Mouse (Mus musculus): ENCODE measurements around the gene Rap1b. TPM values are rescaled to one million over a fixed set of nuclear protein-coding genes. Genes with fewer than 3 reads are reported as not detected.

The Rap1b gene
- polyA plus RNA-seq, 1 experiment from 2014 or later, result 159 TPM

DNA sequence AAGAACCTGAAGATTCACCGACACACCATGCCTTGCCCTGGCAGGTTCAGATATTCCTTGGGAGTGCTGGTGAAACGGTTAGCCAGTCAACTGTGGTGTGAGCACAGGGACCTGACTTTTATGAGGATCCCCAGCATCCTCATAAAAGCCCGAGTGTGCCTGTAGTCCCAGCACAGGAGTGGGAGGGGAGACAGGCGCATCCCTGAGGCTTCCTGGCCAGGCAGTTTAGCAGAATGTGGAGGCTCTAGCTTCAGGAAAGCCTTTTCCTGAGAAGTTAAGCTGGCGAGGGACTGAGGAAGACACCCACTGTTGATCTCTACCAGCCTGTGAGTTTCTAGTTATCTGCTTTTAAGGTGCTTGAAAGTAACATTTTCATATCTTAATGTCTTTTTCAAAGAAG is 10.4 kb downstream of the Rap1b start:
- Histone ChIP-seq H3K27ac (no peak overlapping the region), H3K4me3 (no peak overlapping the region), H3K27me3 (no peaks in the 10 kb centered on the region), H3K4me1 (replicated peaks) (0 out of 2 replicates have a peak, but pooled peaks cover 3% of the 10 kb centered on the region), H3K4me2 (no peak overlapping the region), H3K9me3 (no peaks in the 10 kb centered on the region), H3K36me3 (0 out of 2 replicates have a peak, but pooled peaks cover 3% of the 10 kb centered on the region), H3K9ac (no peak overlapping the region)
- 71% methylated on average over 5 of the region's 5 CpGs for WGBS
- ATAC-seq (ENCODE audit: low FRiP score), result no peak

DNA sequence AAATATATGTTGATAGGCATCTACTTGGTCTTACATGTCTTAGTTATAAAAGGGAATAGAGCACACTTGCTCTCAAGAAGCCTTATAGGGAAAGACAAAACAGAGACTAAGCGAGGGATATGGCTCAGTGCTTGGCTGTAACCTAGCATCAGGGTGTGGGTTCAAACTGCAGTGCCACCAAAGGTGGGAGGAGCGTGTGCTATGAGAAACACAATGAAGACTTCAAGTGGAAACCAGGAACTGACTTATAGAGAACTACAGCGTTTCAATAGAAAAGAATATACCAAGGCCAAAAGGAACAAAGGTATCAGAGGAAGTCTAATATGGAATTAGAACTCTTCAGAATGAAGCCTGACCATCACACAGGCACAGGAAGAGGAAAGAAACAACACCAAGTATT is 15.0 kb downstream of the Rap1b start:
- Histone ChIP-seq H3K4me1 (replicated peaks) (peaks cover 12% of the 10 kb centered on the region), H3K27me3 (no peaks in the 10 kb centered on the region), H3K27ac (no peak overlapping the region), H3K9ac (no peak overlapping the region), H3K4me2 (no peak overlapping the region), H3K9me3 (no peaks in the 10 kb centered on the region), H3K36me3 (0 out of 2 replicates have a peak, but pooled peaks cover 3% of the 10 kb centered on the region), H3K4me3 (no peak overlapping the region)
- ATAC-seq (ENCODE audit: low FRiP score), result no peak
- WGBS, result 90% methylated on average over 3 of the region's 3 CpGs

DNA sequence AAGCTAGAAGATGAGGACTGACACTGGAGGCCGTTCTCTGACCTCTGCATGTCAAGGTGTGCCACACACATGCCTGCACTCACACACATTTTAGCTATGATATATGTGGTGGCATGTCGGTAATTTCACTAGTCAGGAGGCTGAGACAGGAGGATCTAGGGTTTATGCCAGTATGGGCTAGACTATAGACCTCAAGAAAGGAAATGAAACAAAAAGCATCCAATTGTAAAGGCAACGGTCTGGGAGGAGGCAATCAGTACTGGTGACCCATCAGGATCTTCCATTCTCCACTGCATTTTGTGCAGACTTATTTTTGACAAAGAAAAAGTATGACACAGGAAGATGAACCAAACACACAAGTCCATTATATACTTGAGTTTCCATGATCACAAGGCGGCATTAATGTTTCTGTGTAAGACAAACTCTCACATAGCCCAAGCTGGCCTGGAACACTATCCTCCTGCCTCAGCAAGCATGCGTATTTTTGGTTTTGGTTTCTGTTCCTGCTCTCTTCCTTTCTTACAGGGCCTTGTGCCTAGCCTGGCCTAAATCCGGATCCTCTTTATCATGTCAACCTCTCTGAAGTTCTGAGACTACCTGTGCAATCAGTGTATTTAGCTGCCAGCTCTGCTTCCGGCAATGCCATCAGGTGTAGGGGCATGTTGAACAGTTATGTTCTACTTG is 16.2 kb downstream of the Rap1b start:
- WGBS, result 96% methylated on average over 7 of the region's 7 CpGs
- Histone ChIP-seq H3K27ac (no peak overlapping the region), H3K9me3 (no peaks in the 10 kb centered on the region), H3K4me2 (no peak overlapping the region), H3K36me3 (0 out of 2 replicates have a peak, but pooled peaks cover 3% of the 10 kb centered on the region), H3K27me3 (no peaks in the 10 kb centered on the region), H3K4me1 (replicated peaks) (peaks cover 19% of the 10 kb centered on the region), H3K9ac (no peak overlapping the region), H3K4me3 (no peak overlapping the region)
- ATAC-seq (ENCODE audit: low FRiP score), result no peak

DNA sequence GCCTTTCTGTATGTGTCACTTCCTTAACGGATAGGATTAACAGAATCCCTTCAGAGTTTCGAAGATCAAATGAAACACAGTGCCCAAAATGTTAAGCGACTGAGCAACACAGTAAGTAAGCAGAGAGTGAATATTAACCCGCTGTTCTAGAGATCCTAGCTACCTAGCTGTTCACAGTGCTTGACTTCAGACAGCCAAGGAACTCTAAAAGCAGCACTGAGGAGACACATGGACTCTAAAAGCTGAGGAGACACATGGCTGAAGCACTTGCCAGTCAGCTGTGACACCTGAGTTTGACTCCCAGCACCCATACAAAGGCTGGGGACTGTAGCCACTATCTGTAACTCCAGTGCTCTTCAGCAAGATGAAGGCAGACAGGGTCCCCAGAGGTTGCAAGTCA is 16.8 kb downstream of the Rap1b start:
- 88% methylated on average over 4 of the region's 4 CpGs for WGBS
- H3K9ac ChIP-seq, result no peak overlapping the region
- no peak overlapping the region for H3K4me3 ChIP-seq
- ATAC-seq (ENCODE audit: low FRiP score), result no peak
- no peaks in the 10 kb centered on the region for H3K27me3 ChIP-seq
- H3K36me3 ChIP-seq, result peaks cover 8% of the 10 kb centered on the region; the same call in 1 of the 2 replicates
- no peak overlapping the region for H3K27ac ChIP-seq
- no peaks in the 10 kb centered on the region for H3K9me3 ChIP-seq
- peaks cover 22% of the 10 kb centered on the region for H3K4me1 ChIP-seq (replicated peaks)
- no peak overlapping the region for H3K4me2 ChIP-seq

DNA sequence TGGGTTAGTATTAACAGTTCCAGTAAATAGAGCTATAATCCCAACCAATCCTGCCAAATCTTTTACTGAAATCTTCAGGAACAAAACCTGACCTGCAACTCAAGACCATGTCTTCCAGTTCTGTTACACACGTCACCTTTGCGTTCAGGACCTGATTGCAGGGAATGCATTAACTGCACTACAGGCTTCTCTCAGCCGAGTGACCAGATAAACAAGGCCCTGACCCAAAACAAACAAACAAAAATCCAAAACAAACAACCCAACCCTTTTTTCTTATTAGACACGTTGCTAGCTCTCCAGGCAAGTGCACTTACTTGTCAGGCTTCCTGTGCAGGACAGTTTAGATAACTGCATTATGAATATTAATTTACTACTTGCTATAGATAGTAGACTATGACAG is 17.3 kb downstream of the Rap1b start:
- ATAC-seq (ENCODE audit: low FRiP score), result no peak
- H3K9ac ChIP-seq, result no peak overlapping the region
- WGBS, result 80% methylated on average over 4 of the region's 4 CpGs
- H3K9me3 ChIP-seq, result no peaks in the 10 kb centered on the region
- H3K27ac ChIP-seq, result no peak overlapping the region
- no peak overlapping the region for H3K4me2 ChIP-seq
- no peaks in the 10 kb centered on the region for H3K27me3 ChIP-seq
- H3K4me3 ChIP-seq, result no peak overlapping the region
- H3K36me3 ChIP-seq, result peaks cover 10% of the 10 kb centered on the region
- H3K4me1 ChIP-seq (replicated peaks), result peaks cover 22% of the 10 kb centered on the region

DNA sequence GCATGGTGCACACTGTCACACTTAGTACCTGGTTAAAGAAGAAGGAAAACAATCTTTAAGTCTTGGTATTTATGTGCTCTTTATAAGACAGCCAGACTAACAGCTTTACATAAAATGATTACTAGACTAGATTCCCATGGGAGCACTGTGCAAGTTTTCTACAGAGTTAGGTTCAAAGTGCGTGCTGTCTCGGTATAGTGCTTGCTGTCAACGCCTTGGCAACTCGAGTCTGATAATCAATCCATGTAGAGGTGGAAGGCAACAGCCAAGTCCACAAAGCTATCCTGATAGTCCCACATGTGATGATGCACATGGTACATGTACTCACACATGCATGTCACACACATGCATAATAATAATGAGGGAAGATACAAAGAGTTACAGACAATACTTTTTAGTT is 21.2 kb downstream of the Rap1b start:
- Histone ChIP-seq H3K27ac (no peak overlapping the region), H3K9ac (no peak overlapping the region), H3K36me3 (peaks cover 41% of the 10 kb centered on the region), H3K4me1 (replicated peaks) (peaks cover 22% of the 10 kb centered on the region), H3K9me3 (no peaks in the 10 kb centered on the region), H3K4me2 (no peak overlapping the region), H3K4me3 (no peak overlapping the region), H3K27me3 (no peaks in the 10 kb centered on the region)
- ATAC-seq (ENCODE audit: low FRiP score), result no peak
- WGBS, result 79% methylated on average over 4 of the region's 4 CpGs

DNA sequence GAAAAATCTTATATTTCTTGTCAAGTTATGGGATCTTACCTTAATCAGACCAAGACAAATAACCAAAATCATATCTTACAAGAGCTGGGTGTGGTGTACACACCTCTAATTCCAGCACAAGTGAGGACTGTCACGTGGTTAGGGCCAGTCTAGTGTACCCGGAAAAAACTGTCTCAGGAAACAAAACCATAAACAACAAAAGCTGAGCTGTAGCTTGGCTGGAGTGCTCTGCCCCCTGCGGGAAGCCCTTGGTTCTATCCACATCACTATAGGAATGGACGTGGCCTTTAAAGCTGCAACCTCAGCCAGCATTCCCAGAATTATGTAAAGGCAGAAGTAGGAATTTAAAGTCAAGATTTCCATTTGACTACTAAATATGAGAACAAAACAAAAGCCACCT is 21.7 kb downstream of the Rap1b start:
- WGBS, result 67% methylated on average over 4 of the region's 4 CpGs
- no peak overlapping the region for H3K4me3 ChIP-seq
- no peaks in the 10 kb centered on the region for H3K27me3 ChIP-seq
- peaks cover 20% of the 10 kb centered on the region for H3K4me1 ChIP-seq (replicated peaks)
- H3K9me3 ChIP-seq, result no peaks in the 10 kb centered on the region
- H3K27ac ChIP-seq, result no peak overlapping the region
- H3K36me3 ChIP-seq, result peaks cover 46% of the 10 kb centered on the region
- H3K9ac ChIP-seq, result no peak overlapping the region
- ATAC-seq (ENCODE audit: low FRiP score), result no peak
- no peak overlapping the region for H3K4me2 ChIP-seq

DNA sequence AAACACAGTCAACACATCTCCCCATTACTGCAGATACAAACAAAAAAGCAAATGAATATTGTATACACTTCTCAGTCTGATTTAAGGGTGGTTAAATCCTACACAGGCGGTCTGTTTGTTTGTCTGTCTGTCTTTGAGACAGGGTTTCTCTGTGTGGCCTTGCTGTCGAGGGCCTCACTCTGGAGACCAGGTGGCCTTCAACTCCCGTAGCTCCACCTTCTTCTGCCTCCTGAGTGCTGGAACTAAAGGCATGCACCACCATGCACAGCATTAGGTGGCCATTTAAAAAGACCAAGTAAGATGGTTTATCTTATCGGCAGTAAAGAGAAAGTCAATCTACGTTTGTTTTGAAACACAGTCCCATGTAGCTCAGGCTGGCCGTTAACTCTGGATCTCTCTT is 22.5 kb downstream of the Rap1b start:
- no peak overlapping the region for H3K4me3 ChIP-seq
- peaks cover 55% of the 10 kb centered on the region for H3K36me3 ChIP-seq
- no peaks in the 10 kb centered on the region for H3K27me3 ChIP-seq
- peaks cover 18% of the 10 kb centered on the region for H3K4me1 ChIP-seq (replicated peaks)
- H3K4me2 ChIP-seq, result no peak overlapping the region
- H3K9me3 ChIP-seq, result no peaks in the 10 kb centered on the region
- 90% methylated on average over 6 of the region's 6 CpGs for WGBS
- H3K9ac ChIP-seq, result no peak overlapping the region
- no peak overlapping the region for H3K27ac ChIP-seq
- ATAC-seq (ENCODE audit: low FRiP score), result no peak

DNA sequence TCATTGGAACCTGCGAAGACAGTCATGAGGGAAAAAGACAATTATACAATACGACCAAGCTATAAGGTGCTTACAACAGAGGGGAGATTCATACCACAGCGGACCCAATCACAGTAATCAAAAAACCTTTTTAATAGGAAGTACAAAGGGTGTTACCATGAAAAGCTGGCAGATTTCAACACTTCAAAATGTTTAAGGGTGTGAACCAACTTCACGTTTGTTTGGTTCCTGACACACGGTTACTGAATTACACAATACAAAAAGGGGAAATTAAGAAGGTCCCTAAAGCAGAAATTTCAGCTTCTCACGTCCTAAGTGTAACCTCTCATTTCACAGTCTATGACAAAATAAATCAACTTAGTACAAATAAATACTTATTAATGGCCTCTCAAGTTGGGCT is 27.2 kb downstream of the Rap1b start:
- H3K9me3 ChIP-seq, result no peaks in the 10 kb centered on the region
- no peak overlapping the region for H3K4me2 ChIP-seq
- H3K9ac ChIP-seq, result no peak overlapping the region
- no peaks in the 10 kb centered on the region for H3K4me1 ChIP-seq (replicated peaks)
- H3K27ac ChIP-seq, result no peak overlapping the region
- no peaks in the 10 kb centered on the region for H3K27me3 ChIP-seq
- ATAC-seq (ENCODE audit: low FRiP score), result no peak
- H3K4me3 ChIP-seq, result no peak overlapping the region
- WGBS, result 94% methylated on average over 6 of the region's 6 CpGs
- peaks cover 83% of the 10 kb centered on the region for H3K36me3 ChIP-seq

DNA sequence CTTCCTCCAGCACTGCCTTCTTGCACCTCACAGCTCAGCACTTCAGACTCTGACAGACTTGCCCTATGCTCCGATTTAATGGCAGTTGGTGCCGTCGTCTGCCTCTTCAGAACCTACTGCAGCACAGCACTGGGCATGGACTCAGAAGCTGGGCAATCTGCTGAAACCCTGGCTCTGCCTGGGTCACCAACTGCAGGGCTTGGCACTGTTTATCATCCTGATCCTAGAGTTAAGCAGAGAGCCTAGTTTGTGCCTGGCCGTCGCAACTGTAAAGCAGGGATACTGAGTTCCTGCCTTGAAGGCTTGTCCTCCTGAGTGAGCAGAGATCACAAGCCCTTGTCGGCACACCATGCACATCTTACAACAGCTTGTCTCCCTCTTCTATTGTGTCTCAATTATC is 29.1 kb downstream of the Rap1b start:
- Histone ChIP-seq H3K9ac (no peak overlapping the region), H3K4me2 (no peak overlapping the region), H3K4me3 (no peak overlapping the region), H3K36me3 (peaks cover 82% of the 10 kb centered on the region), H3K27me3 (no peaks in the 10 kb centered on the region), H3K9me3 (no peaks in the 10 kb centered on the region), H3K4me1 (replicated peaks) (no peaks in the 10 kb centered on the region), H3K27ac (no peak overlapping the region)
- WGBS, result 95% methylated on average over 6 of the region's 6 CpGs
- no peak for ATAC-seq (ENCODE audit: low FRiP score)

DNA sequence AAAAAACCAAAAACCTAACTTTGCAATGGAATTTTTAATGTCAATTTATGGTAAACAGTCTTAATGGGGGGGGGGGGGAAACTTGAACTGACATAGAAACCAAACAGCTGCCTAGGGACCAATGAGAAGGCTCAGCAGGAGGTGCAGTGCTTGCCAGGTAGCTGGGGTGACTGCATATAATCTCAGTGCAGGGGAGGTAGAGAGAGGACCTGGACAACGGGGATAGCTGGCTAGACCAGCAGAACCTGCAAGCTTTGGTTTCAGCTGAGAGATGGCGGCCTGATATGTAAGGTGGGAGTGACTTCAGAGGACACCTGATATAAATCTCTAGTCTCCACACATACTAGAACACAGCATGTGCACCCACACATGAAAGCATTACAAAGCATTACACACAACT is 33.3 kb downstream of the Rap1b start:
- ATAC-seq (ENCODE audit: low FRiP score), result no peak

DNA sequence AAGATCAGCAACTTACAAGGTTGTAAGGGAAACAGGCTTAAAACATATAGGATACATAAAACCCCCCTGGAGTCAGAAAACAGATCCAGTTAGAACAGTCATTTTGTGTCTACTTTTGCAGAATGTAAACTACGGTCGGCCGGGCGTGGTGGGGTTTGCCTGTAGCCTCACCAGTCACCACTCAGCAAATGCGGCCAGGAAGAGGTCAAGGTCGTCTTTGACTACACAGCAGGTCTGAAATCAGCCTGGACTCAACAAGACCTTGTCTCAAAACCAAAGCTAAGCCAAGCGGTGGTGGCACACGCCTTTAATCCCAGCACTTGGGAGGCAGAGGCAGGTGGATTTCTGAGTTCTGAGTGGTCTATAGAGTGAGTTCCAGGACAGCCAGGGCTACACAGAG is 34.3 kb downstream of the Rap1b start:
- Histone ChIP-seq H3K9me3 (no peaks in the 10 kb centered on the region), H3K4me3 (no peak overlapping the region), H3K4me2 (no peak overlapping the region), H3K4me1 (replicated peaks) (peaks cover 9% of the 10 kb centered on the region), H3K9ac (no peak overlapping the region), H3K36me3 (peaks cover 38% of the 10 kb centered on the region), H3K27me3 (no peaks in the 10 kb centered on the region), H3K27ac (no peak overlapping the region)
- no peak for ATAC-seq (ENCODE audit: low FRiP score)
- 95% methylated on average over 8 of the region's 8 CpGs for WGBS

More for the DNA sequence above, 33.3 kb downstream of the Rap1b start:
- Histone ChIP-seq H3K27ac (no peak overlapping the region), H3K9ac (no peak overlapping the region), H3K9me3 (no peaks in the 10 kb centered on the region), H3K4me3 (no peak overlapping the region), H3K36me3 (peaks cover 46% of the 10 kb centered on the region), H3K27me3 (no peaks in the 10 kb centered on the region), H3K4me2 (no peak overlapping the region), H3K4me1 (replicated peaks) (peaks cover 9% of the 10 kb centered on the region)
- 85% methylated on average over 2 of the region's 2 CpGs for WGBS

DNA sequence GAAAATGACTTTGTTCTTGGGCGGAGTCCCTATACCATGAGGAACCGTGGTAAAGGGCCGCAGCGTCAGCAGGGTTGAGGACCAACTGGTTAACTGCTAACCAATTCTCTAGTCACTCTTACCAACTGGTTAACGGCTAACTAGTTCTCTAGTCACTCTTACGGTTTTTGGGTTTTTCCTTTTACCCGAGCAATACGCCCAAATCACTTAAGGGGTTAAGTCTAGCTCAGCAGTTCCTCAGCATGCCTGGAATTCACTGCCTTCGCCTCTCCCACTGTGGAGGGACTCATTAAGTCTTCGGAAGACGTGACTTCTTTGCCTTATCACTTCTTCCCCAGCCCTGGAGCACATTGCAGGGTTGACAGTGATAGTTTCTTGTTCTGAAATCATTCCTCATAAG is 35.3 kb downstream of the Rap1b start:
- H3K27me3 ChIP-seq, result no peaks in the 10 kb centered on the region
- peaks cover 9% of the 10 kb centered on the region for H3K4me1 ChIP-seq (replicated peaks)
- no peaks in the 10 kb centered on the region for H3K9me3 ChIP-seq
- H3K9ac ChIP-seq, result no peak overlapping the region
- H3K27ac ChIP-seq, result no peak overlapping the region
- no peak for ATAC-seq (ENCODE audit: low FRiP score)
- peaks cover 27% of the 10 kb centered on the region for H3K36me3 ChIP-seq
- H3K4me2 ChIP-seq, result no peak overlapping the region
- WGBS, result 81% methylated on average over 11 of the region's 11 CpGs
- H3K4me3 ChIP-seq, result no peak overlapping the region
